Mouse (Mus musculus): ENCODE measurements at regions not wholly inside any gene's neighbourhood (a gene's known extent, or its start where the extent isn't known, plus 50 kb on each side); places are given as distances from the start of the nearest gene placed in this dataset.
A peak's percentile ranks its signal among the peaks of the same experiment; 100 is the strongest.

DNA sequence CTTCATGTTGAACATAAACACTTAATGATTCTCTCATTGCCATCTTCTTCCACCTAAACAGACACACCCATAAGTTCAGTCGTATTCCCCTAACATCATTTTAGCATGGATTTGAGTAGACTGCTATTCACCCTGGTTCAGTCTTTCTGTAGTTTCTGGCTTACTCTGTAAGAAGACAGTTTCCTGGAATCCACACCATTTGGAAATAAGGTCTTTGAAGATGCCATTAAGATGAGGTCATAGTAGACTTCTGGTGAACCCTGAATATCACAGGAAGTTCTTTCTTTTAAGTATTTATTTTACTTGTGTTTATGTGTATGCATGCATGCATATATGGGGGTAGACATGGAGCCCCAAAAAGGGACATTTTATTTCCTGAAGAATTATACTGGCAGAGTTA is 187.7 kb downstream of the Rnf152 start:
- TF ChIP-seq CTCF (IDR thresholded peaks at IDR 0.05), result no peak
- TF ChIP-seq EP300 (IDR thresholded peaks at IDR 0.05), result peak; percentile 49; the same call in 1 of the 2 replicates
